Mouse (Mus musculus) layer of hippocampus, postnatal 25 days (tissue): ENCODE results near the gene Tmem88b. TPM values are rescaled to one million over a fixed set of nuclear protein-coding genes. Genes with fewer than 3 reads are reported as not detected.
A peak's percentile ranks its signal among the peaks of the same experiment; 100 is the strongest.

Experiments used
- DNase-seq, 2 experiments: peaks; one replicate each; pipeline ENCODE4 v3.0.0; 2022; ENCODE audit warnings: mixed read lengths in 2 of 2, low spot score in 1 of 2; ENCODE audit errors: extremely low spot score in 1 of 2
- total RNA-seq, 2 experiments: library from RNA; stranded (reverse); gene quantifications; 2 replicates each; pipeline ENCODE4 v1.2.3; 2021

Gene Tmem88b
- 10 to 100 TPM; 31.3 to 33.9 TPM for total RNA-seq

- no peak for DNase-seq
Measured at GRCm38 (mm10) chr4:155785819-155786218, at the start of gene Tmem88b. Gene Tmem88b (minus strand): TSS chr4:155785874.

- DNase-seq = peak in 1 of 2 experiments; percentile 68
Measured at GRCm38 (mm10) chr4:155833836-155834235, 48.2 kb upstream of the Tmem88b start.

- no peak for DNase-seq
Measured at GRCm38 (mm10) chr4:155833234-155833633, 47.6 kb upstream of the Tmem88b start.

GRCm38 (mm10) chr4:155832321-155832720 lies 46.6 kb upstream of the Tmem88b start:
- no peak for DNase-seq

- no peak for DNase-seq
Measured at GRCm38 (mm10) chr4:155831831-155832230, 46.2 kb upstream of the Tmem88b start.

GRCm38 (mm10) chr4:155831205-155831766 lies 45.6 kb upstream of the Tmem88b start, which contains the start of gene Aurkaip1:
Gene Aurkaip1 (plus strand): TSS chr4:155831272.
- peak; percentile 88 to 93 for DNase-seq

GRCm38 (mm10) chr4:155830596-155830995 lies 44.9 kb upstream of the Tmem88b start:
- DNase-seq = no peak

- no peak for DNase-seq
Measured at GRCm38 (mm10) chr4:155829866-155830265, 44.2 kb upstream of the Tmem88b start.

- no peak for DNase-seq
Measured at GRCm38 (mm10) chr4:155823443-155823842, 37.8 kb upstream of the Tmem88b start.

GRCm38 (mm10) chr4:155821025-155821424 lies 35.4 kb upstream of the Tmem88b start:
- DNase-seq = no peak

GRCm38 (mm10) chr4:155817533-155817932 lies 31.9 kb upstream of the Tmem88b start:
- DNase-seq = no peak

- DNase-seq = no peak
Measured at GRCm38 (mm10) chr4:155812665-155813181, 27.0 kb upstream of the Tmem88b start.

- peak; percentile 83 for DNase-seq
Measured at GRCm38 (mm10) chr4:155811929-155812664, 26.4 kb upstream of the Tmem88b start, which contains the start of gene Ccnl2. Gene Ccnl2 (plus strand): TSS chr4:155812489.

GRCm38 (mm10) chr4:155807841-155808240 lies 22.2 kb upstream of the Tmem88b start:
- DNase-seq = no peak

- DNase-seq = peak; percentile 97 to 99
Measured at GRCm38 (mm10) chr4:155803340-155804041, 17.8 kb upstream of the Tmem88b start.

GRCm38 (mm10) chr4:155802741-155803339 lies 17.2 kb upstream of the Tmem88b start, which contains the start of gene Mrpl20:
Gene Mrpl20 (plus strand): TSS chr4:155802878.
- DNase-seq = no peak

- no peak for DNase-seq
Measured at GRCm38 (mm10) chr4:155802075-155802474, 16.4 kb upstream of the Tmem88b start.

- DNase-seq = no peak
Measured at GRCm38 (mm10) chr4:155793730-155794129, 8.1 kb upstream of the Tmem88b start.

- DNase-seq = no peak
Measured at GRCm38 (mm10) chr4:155791240-155791933, 5.7 kb upstream of the Tmem88b start.

- DNase-seq = no peak
Measured at GRCm38 (mm10) chr4:155790650-155791161, 5.0 kb upstream of the Tmem88b start.
